Mouse (Mus musculus) urinary bladder, adult 18-20 months (tissue): ENCODE measurements around the gene Spata33.

Experiments
- DNase-seq, 2 experiments: peaks; one replicate each; pipeline ENCODE4 v3.0.0; 2022; ENCODE audit warnings: low spot score in 2 of 2, mixed read lengths in 2 of 2

Spata33 gene

GRCm38 (mm10) chr8:123271147-123271546 is 58.5 kb downstream of the Spata33 start:
- no peak for DNase-seq
